Mouse (Mus musculus) CH12.LX (cell line): ENCODE data around the gene Rell1. TPM values are rescaled to one million over a fixed set of nuclear protein-coding genes. Genes with fewer than 3 reads are reported as not detected.

Source experiments
- DNase-seq: peaks from one replicate; pipeline ENCODE4 v3.0.0-alpha.2; 2013; ENCODE audit errors: extremely low read depth
- H3K27ac ChIP-seq: 2 replicates; pipeline ENCODE4 v1.5.1; 2012; ENCODE audit warnings: low read depth, mild to moderate bottlenecking, control low read depth, moderate library complexity; ENCODE audit not compliant: insufficient read depth
- H3K27me3 ChIP-seq: replicated peaks from 2 replicates; pipeline ENCODE3; 2012; ENCODE audit warnings: inconsistent platforms
- H3K36me3 ChIP-seq, 2 experiments: replicated peaks in 1 of 2; 2 replicates each; pipeline versions ENCODE3 to v1.6.1; 2012; ENCODE audit warnings: inconsistent platforms in 1 of 2, low read length in 1 of 2, mild to moderate bottlenecking in 1 of 2, mixed read lengths in 1 of 2, moderate library complexity in 1 of 2; ENCODE audit not compliant: control insufficient read depth in 1 of 2, insufficient read depth in 1 of 2
- H3K4me1 ChIP-seq, 2 experiments: 2 replicates each; pipeline ENCODE4 v1.6.1; 2012; ENCODE audit warnings: inconsistent platforms in 1 of 2, moderate library complexity in 1 of 2; ENCODE audit not compliant: insufficient read depth in 2 of 2, control insufficient read depth in 1 of 2
- H3K4me2 ChIP-seq: 2 replicates; pipeline ENCODE4 v1.6.1; 2012; ENCODE audit warnings: low read depth, mild to moderate bottlenecking, control low read depth; ENCODE audit not compliant: poor library complexity, insufficient read depth, severe bottlenecking
- H3K4me3 ChIP-seq, 3 experiments: fragments of 150-350 bp in 1 of 3; sonication (generic) in 1 of 3; replicated peaks in 1 of 3; 2 replicates each; pipeline versions ENCODE3 to v1.5.1; 2011 to 2012; ENCODE audit warnings: low read depth in 2 of 3, low read length in 2 of 3, mild to moderate bottlenecking in 2 of 3, moderate library complexity in 2 of 3, control low read depth in 1 of 3, improper control_type of control experiment in 1 of 3, inconsistent platforms in 1 of 3, mixed read lengths in 1 of 3; ENCODE audit not compliant: poor library complexity in 1 of 3
- H3K79me2 ChIP-seq: replicated peaks from 2 replicates; pipeline ENCODE4 v1.6.1; 2012; ENCODE audit warnings: mild to moderate bottlenecking, moderate library complexity; ENCODE audit not compliant: control insufficient read depth, poor library complexity, insufficient read depth, severe bottlenecking; ENCODE audit errors: extremely low read depth
- H3K9ac ChIP-seq: 2 replicates; pipeline ENCODE4 v1.6.1; 2012; ENCODE audit warnings: low read depth, mild to moderate bottlenecking, control low read depth, moderate library complexity; ENCODE audit not compliant: insufficient read depth
- H3K9me3 ChIP-seq: replicated peaks from 2 replicates; pipeline ENCODE3; 2012; ENCODE audit warnings: low read length, inconsistent platforms, mixed read lengths
- BHLHE40 ChIP-seq: IDR thresholded peaks from 2 replicates; pipeline ENCODE4 v1.6.1; 2011; ENCODE audit warnings: mild to moderate bottlenecking, low read depth, low read length, improper control_type of control experiment
- CHD1 ChIP-seq: IDR thresholded peaks from 2 replicates; pipeline ENCODE4 v1.6.1; 2012; ENCODE audit warnings: low read depth, low read length, improper control_type of control experiment, inconsistent platforms
- CHD2 ChIP-seq: IDR thresholded peaks from 2 replicates; pipeline ENCODE4 v1.6.1; 2011; ENCODE audit warnings: low read length, improper control_type of control experiment
- CTCF ChIP-seq, 2 experiments: IDR thresholded peaks in 1 of 2; conservative IDR thresholded peaks in 1 of 2; 2 replicates each; pipeline ENCODE4 v1.5.1; 2011 to 2012; ENCODE audit warnings: low read depth in 2 of 2, low read length in 2 of 2, improper control_type of control experiment in 1 of 2, inconsistent platforms in 1 of 2, mild to moderate bottlenecking in 1 of 2, moderate library complexity in 1 of 2
- E2F4 ChIP-seq: IDR thresholded peaks from 2 replicates; pipeline ENCODE4 v1.6.1; 2011; ENCODE audit warnings: low read depth, low read length, improper control_type of control experiment; ENCODE audit not compliant: insufficient replicate concordance
- ELF1 ChIP-seq: IDR thresholded peaks from 2 replicates; pipeline ENCODE4 v1.6.1; 2014; ENCODE audit warnings: low read depth, mild to moderate bottlenecking, inconsistent platforms, low read length, improper control_type of control experiment
- EP300 ChIP-seq: IDR thresholded peaks from 2 replicates; pipeline ENCODE4 v1.6.1; 2011; ENCODE audit warnings: low read length, improper control_type of control experiment
- HCFC1 ChIP-seq: IDR thresholded peaks from 2 replicates; pipeline ENCODE4 v1.6.1; 2012; ENCODE audit warnings: low read depth, mild to moderate bottlenecking, inconsistent platforms, low read length, improper control_type of control experiment
- JUN ChIP-seq: IDR thresholded peaks from 2 replicates; pipeline ENCODE4 v1.6.1; 2011; ENCODE audit warnings: low read depth, mild to moderate bottlenecking, low read length, improper control_type of control experiment, moderate library complexity; ENCODE audit not compliant: insufficient read depth
- MAZ ChIP-seq: IDR thresholded peaks from 2 replicates; pipeline ENCODE4 v1.6.1; 2012; ENCODE audit warnings: low read depth, mild to moderate bottlenecking, inconsistent platforms, low read length, improper control_type of control experiment, moderate library complexity
- MEF2A ChIP-seq: IDR thresholded peaks from 2 replicates; pipeline ENCODE4 v1.6.1; 2014; ENCODE audit warnings: low read depth, mild to moderate bottlenecking, inconsistent platforms, low read length, improper control_type of control experiment, borderline replicate concordance
- NELFE ChIP-seq: IDR thresholded peaks from 2 replicates; pipeline ENCODE4 v1.6.1; 2011; ENCODE audit warnings: low read depth, low read length, improper control_type of control experiment
- NRF1 ChIP-seq: IDR thresholded peaks from 2 replicates; pipeline ENCODE4 v1.6.1; 2014; ENCODE audit warnings: low read depth, mild to moderate bottlenecking, inconsistent platforms, low read length, improper control_type of control experiment, moderate library complexity
- PAX5 ChIP-seq: IDR thresholded peaks from 2 replicates; pipeline ENCODE4 v1.6.1; 2012; ENCODE audit warnings: low read length, inconsistent platforms, mixed read lengths
- POLR2A ChIP-seq: IDR thresholded peaks from 2 replicates; pipeline ENCODE4 v1.6.1; 2011; ENCODE audit warnings: low read depth, mild to moderate bottlenecking, improper control_type of control experiment, low read length
- POLR2AphosphoS2 ChIP-seq: IDR thresholded peaks from 2 replicates; pipeline ENCODE4 v1.6.1; 2011; ENCODE audit warnings: low read depth, low read length, improper control_type of control experiment
- TCF12 ChIP-seq: IDR thresholded peaks from 2 replicates; pipeline ENCODE4 v1.6.1; 2014; ENCODE audit warnings: low read depth, mild to moderate bottlenecking, inconsistent platforms, low read length, improper control_type of control experiment
- UBTF ChIP-seq: IDR thresholded peaks from 2 replicates; pipeline ENCODE4 v1.6.1; 2012; ENCODE audit warnings: low read depth, mild to moderate bottlenecking, inconsistent platforms, low read length, improper control_type of control experiment, moderate library complexity
- USF2 ChIP-seq: conservative IDR thresholded peaks from 2 replicates; pipeline ENCODE4 v1.6.1; 2011; ENCODE audit warnings: low read depth, low read length, improper control_type of control experiment
- ZC3H11A ChIP-seq: IDR thresholded peaks from 2 replicates; pipeline ENCODE4 v1.6.1; 2012; ENCODE audit warnings: low read depth, mild to moderate bottlenecking, inconsistent platforms, low read length, improper control_type of control experiment
- ZNF384 ChIP-seq: IDR thresholded peaks from 2 replicates; pipeline ENCODE4 v1.6.1; 2012; ENCODE audit warnings: low read depth, low read length, improper control_type of control experiment, inconsistent platforms
- dilution Hi-C: fragments of 300-500 bp; cut with MboI; formaldehyde crosslinking; loops from 2 replicates; pipeline ENCODE4 v1.14.3; 2020; ENCODE audit warnings: low sequenced_read_pairs; ENCODE audit not compliant: extremely low pct_unique_long_range_greater_than_20kb, extremely low pct_ligation_motif_present
- in situ Hi-C: fragments of 300-500 bp; cut with MboI; formaldehyde crosslinking; loops from 3 replicates; pipeline ENCODE4 v1.14.3; 2019; ENCODE audit warnings: low sequenced_read_pairs, low pct_ligation_motif_present, low pct_unique_long_range_greater_than_20kb, mixed read lengths
- polyA plus RNA-seq: library from polyadenylated mRNA; unstranded; fragments of >175 nt; gene quantifications from 2 replicates; pipeline ENCODE4 v1.2.1, GENCODE M21; 2012; ENCODE audit warnings: low read depth; ENCODE audit not compliant: insufficient read length
- total RNA-seq, 2 experiments: library from RNA; depleted of rRNA; stranded (reverse); fragments of 300-350 nt in 1 of 2; fragments of >200 nt in 1 of 2; gene quantifications; 2 replicates each; pipeline ENCODE4 v1.2.3; 2012 to 2014

Gene Rell1
- total and polyA plus RNA-seq, 3 experiments, result 1.4 to 1.6 (median 1.5) TPM

GRCm38 (mm10) chr5:63916457-63917139, 52.1 kb downstream of the Rell1 start:
- Histone ChIP-seq H3K27ac (no peak overlapping the region), H3K4me1 (no peaks in the 10 kb centered on the region), H3K79me2 (no peaks in the 10 kb centered on the region), H3K9ac (no peak overlapping the region), H3K4me2 (no peak overlapping the region), H3K4me3 (no peak overlapping the region), H3K27me3 (no peaks in the 10 kb centered on the region), H3K36me3 (no peaks in the 10 kb centered on the region), H3K9me3 (no peaks in the 10 kb centered on the region)
- in situ Hi-C loops, result loop anchor here (25.0 kb wide), 1 partner anchor 346 kb away; no protein-coding TSS in a partner anchor
- dilution Hi-C loops, result loop anchor here (25.0 kb wide), 1 partner anchor 146 kb away; no protein-coding TSS in a partner anchor
- no peak for DNase-seq
- no peak for TF ChIP-seq JUN
- TF ChIP-seq NRF1, result no peak
- TF ChIP-seq MAZ, result no peak

- H3K4me1 ChIP-seq, result no peaks in the 10 kb centered on the region
- dilution Hi-C loops, result loop anchor here (25.0 kb wide), 1 partner anchor 147 kb away; no protein-coding TSS in a partner anchor
Observed at GRCm38 (mm10) chr5:63914896-63915295, 53.8 kb downstream of the Rell1 start.

More at GRCm38 (mm10) chr5:63914896-63915295, 53.8 kb downstream of the Rell1 start:
- no peaks in the 10 kb centered on the region for H3K27me3 ChIP-seq
- TF ChIP-seq NELFE (no peak), ZC3H11A (no peak), CTCF (conservative IDR thresholded peaks at IDR 0.05 in 1 of 2, IDR thresholded peaks at IDR 0.05 in 1 of 2; ENCODE audit: low read depth in 2 of 2, low read length in 2 of 2) (no peak), POLR2AphosphoS2 (no peak), E2F4 (no peak), POLR2A (no peak), MEF2A (no peak), HCFC1 (no peak), ZNF384 (no peak), EP300 (no peak), USF2 (no peak), BHLHE40 (no peak), TCF12 (no peak), PAX5 (no peak), CHD2 (no peak), NRF1 (no peak), MAZ (no peak), UBTF (no peak), ELF1 (no peak), CHD1 (no peak)
- in situ Hi-C loops, result loop anchor here (5.0 to 25.0 kb wide), 2 partner anchors 42 to 347 kb away; no protein-coding TSS in a partner anchor
- H3K4me2 ChIP-seq, result no peak overlapping the region
- no peaks in the 10 kb centered on the region for H3K36me3 ChIP-seq
- DNase-seq, result no peak
- no peak overlapping the region for H3K27ac ChIP-seq
- H3K9me3 ChIP-seq, result no peaks in the 10 kb centered on the region
- no peak overlapping the region for H3K4me3 ChIP-seq
- H3K9ac ChIP-seq, result no peak overlapping the region
- no peaks in the 10 kb centered on the region for H3K79me2 ChIP-seq
